Mouse (Mus musculus): Measurements from ENCODE around the gene Ddx56. TPM values are rescaled to one million over a fixed set of nuclear protein-coding genes. Genes with fewer than 3 reads are reported as not detected.

The Ddx56 gene
- polyA plus RNA-seq (2014; fragmentation: Illumina TruSeq; extraction: RNeasy Lipid Tissue Mini Kit (QIAGEN cat#74804); ENCODE audit: low read depth, low replicate concordance) = 27.7 TPM

GRCm38 (mm10) chr11:6267320-6268254 lies at the start of gene Ddx56:
Gene Ddx56 (minus strand): TSS chr11:6267772.

GRCm38 (mm10) chr11:6291401-6292115 lies 24.0 kb upstream of the Ddx56 start, which contains the start of gene Ogdh:
Gene Ogdh (plus strand): TSS chr11:6291633.

GRCm38 (mm10) chr11:6274387-6275093 lies 7.0 kb upstream of the Ddx56 start, which contains the start of gene Tmed4:
Gene Tmed4 (minus strand): TSS chr11:6274870.

GRCm38 (mm10) chr11:6230012-6230411 lies 37.6 kb downstream of the Ddx56 start, which contains the start of gene Npc1l1:
Gene Npc1l1 (minus strand): TSS chr11:6230143.

Other genes with a start within 250 kb of the Ddx56 start
- gene Camk2b, start 201.4 kb downstream of the Ddx56 start, polyA plus RNA-seq (2014; fragmentation: Illumina TruSeq; extraction: RNeasy Lipid Tissue Mini Kit (QIAGEN cat#74804); ENCODE audit: low read depth, low replicate concordance) = 7.6 TPM
- gene A730071L15Rik, start 67.7 kb downstream of the Ddx56 start, polyA plus RNA-seq (2014; fragmentation: Illumina TruSeq; extraction: RNeasy Lipid Tissue Mini Kit (QIAGEN cat#74804); ENCODE audit: low read depth, low replicate concordance) = not detected
- 55.5 TPM for gene Nudcd3, start 67.4 kb downstream of the Ddx56 start, polyA plus RNA-seq (2014; fragmentation: Illumina TruSeq; extraction: RNeasy Lipid Tissue Mini Kit (QIAGEN cat#74804); ENCODE audit: low read depth, low replicate concordance)
- 0.13 TPM for gene Npc1l1, start 37.6 kb downstream of the Ddx56 start, polyA plus RNA-seq (2014; fragmentation: Illumina TruSeq; extraction: RNeasy Lipid Tissue Mini Kit (QIAGEN cat#74804); ENCODE audit: low read depth, low replicate concordance)
- 93.1 TPM for gene Tmed4, start 7.1 kb upstream of the Ddx56 start, polyA plus RNA-seq (2014; fragmentation: Illumina TruSeq; extraction: RNeasy Lipid Tissue Mini Kit (QIAGEN cat#74804); ENCODE audit: low read depth, low replicate concordance)
- gene Ogdh, start 23.9 kb upstream of the Ddx56 start, polyA plus RNA-seq (2014; fragmentation: Illumina TruSeq; extraction: RNeasy Lipid Tissue Mini Kit (QIAGEN cat#74804); ENCODE audit: low read depth, low replicate concordance) = 1,297 TPM
- gene Zmiz2, start 121.3 kb upstream of the Ddx56 start, polyA plus RNA-seq (2014; fragmentation: Illumina TruSeq; extraction: RNeasy Lipid Tissue Mini Kit (QIAGEN cat#74804); ENCODE audit: low read depth, low replicate concordance) = 34.9 TPM
- gene Ppia, start 147.7 kb upstream of the Ddx56 start, polyA plus RNA-seq (2014; fragmentation: Illumina TruSeq; extraction: RNeasy Lipid Tissue Mini Kit (QIAGEN cat#74804); ENCODE audit: low read depth, low replicate concordance) = 599 TPM
- gene H2afv, start 176.7 kb upstream of the Ddx56 start, polyA plus RNA-seq (2014; fragmentation: Illumina TruSeq; extraction: RNeasy Lipid Tissue Mini Kit (QIAGEN cat#74804); ENCODE audit: low read depth, low replicate concordance) = 94.5 TPM
- 20.1 TPM for gene Purb, start 208.1 kb upstream of the Ddx56 start, polyA plus RNA-seq (2014; fragmentation: Illumina TruSeq; extraction: RNeasy Lipid Tissue Mini Kit (QIAGEN cat#74804); ENCODE audit: low read depth, low replicate concordance)

Measured in heart, adult 10 weeks (tissue).